Mouse (Mus musculus): ENCODE results near the gene Slc35f1. TPM values are rescaled to one million over a fixed set of nuclear protein-coding genes. Genes with fewer than 3 reads are reported as not detected.

The Slc35f1 gene
- total RNA-seq, 2 experiments from 2014 or later = 3.3 to 4.1 TPM

DNA sequence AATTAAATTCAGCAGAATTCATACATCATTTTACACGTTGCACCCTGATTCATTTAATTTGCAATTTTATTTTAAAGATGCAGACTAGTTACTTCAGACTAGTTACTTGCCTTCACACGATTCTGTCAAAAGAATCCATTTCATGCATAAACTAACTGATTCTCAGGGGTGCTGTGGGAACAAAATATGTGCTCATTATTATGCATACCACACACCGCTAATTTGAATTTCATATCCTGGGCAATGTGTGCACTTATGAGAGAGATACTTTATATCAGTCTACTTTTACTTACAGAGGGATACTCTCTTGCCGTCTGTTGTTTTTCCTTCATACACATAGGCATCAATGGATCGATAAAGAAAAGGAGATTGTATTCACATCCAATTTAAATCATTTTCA lies 228.4 kb downstream of the Slc35f1 start:
- DNase-seq (ENCODE audit: low spot score in 2 of 2) = no peak

DNA sequence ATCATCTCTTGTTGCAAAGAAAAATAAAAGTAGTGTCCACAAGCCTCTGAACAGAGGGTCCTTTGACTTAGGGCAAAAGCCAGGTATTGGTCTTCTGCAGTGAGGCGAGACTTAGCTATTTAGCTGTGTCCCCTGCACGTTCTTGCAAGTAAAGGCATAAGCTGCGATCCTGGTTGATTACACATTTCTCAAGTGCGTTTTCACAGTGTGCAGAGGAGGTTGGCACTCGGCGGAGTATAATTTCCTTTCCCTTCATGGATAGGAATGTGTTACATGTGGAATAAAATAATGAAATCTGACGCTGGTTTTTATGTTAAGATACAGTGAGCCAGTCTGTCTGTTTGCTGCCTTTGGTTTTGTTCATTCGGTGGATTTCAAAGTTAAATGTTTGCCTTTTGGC lies 232.8 kb downstream of the Slc35f1 start:
- DNase-seq (ENCODE audit: low spot score in 2 of 2) = no peak

DNA sequence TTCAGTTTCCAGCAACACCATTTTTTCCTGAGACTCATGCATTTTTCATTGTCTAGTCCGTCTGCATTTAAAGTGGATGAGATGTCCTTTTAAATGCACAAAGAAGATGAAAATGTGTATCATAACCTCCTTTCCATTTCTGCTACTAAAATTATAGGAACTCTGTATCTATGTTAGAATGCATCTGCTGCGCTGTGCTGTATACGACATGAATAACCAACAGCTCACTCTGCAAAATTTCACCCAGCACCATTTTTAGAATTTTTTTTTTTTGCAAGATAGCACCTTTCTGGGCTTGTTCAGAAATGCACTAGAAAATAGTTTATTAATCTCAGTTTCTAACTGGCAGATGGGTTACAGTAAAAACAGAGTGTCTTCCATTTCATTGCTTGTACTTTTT lies 236.0 kb downstream of the Slc35f1 start:
- DNase-seq (ENCODE audit: low spot score in 2 of 2) = no peak

DNA sequence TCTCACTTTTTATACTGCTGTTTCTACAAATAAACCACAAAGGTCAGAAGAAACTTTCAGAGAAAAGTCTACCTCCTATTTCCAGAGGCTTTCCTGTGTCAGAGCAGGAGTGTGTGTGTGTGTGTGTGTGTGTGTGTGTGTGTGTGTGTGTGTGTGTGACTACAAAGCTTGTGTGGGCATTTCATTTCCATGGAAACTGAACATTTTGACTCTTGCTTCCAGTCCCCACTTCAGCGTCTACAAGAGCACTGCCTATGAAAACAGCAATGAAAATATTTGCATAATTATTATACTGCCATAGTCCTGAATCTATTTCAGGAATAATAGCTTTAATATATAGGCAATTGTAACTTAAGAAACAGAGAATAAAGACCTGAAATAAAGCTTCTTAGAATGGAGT lies 241.8 kb downstream of the Slc35f1 start:
- no peak for DNase-seq (ENCODE audit: low spot score in 2 of 2)

DNA sequence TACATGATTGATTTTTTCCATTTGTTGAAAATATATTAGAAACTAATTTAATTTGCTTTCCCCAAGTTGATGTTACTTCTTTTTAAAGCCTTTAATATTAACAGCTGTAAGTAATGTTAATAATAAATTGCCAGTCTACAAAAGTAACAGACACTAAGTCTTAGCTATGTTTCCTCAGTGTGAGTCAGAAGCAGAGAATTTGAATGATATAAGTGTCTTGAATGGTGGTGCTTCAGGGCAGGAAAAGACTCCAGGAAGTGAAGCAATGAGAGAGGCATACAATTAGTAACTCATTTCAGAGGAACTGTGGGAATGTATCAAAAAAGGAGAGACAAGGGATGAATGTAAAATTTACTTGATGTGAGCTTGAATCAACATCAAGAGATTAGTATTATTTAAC lies 244.3 kb downstream of the Slc35f1 start:
- DNase-seq (ENCODE audit: low spot score in 2 of 2) = no peak

DNA sequence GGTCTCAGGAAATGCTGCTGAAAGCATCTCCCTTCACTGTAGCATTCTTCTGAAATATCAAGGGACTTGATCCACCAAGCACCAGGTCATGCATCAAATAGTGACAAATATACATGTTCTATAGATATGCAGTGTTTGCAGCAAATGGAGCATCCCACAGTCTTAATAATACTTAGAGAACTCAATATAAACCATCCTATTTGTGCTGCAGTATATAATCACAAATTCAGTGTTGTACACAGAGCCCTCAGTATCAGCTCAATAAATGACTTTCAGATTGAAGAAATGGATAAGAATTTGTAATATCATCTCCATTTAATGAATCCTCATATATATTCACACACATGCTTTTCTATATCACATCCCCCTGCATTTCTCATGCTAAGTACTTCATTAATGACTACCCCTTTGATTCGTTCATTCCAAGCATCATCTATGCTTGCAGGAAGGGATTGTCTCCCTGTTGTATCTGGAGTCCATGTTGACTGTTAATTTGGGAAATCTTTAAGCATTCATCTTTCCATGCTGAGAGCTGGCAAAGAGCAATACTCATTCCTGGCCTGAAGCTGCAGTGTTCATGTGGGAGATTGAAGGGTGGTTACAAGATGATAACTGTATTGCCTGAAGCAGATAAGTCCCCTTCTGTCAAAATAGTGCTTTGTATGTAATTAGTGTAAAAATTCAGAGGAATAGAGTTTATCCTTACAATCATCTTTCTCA lies 249.9 kb downstream of the Slc35f1 start:
- DNase-seq (ENCODE audit: low spot score in 2 of 2) = no peak

DNA sequence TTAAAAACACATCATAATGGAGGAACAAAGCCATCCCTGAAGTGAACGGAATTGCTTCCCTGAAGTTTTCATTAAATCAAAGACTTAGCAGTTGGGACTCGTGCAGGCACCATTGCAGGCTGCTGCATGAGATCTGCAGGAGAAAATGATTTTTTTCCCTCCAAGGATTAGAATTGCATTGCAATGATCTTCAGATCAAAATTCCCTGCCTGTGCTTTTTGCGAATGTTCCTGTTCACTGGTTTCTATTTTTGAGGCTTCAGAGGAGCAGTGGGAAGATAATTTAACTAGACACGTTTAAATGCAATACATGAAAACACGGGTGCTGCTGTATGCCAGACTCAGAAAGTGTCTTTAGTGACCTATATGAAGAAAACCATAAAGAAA lies 250.5 kb downstream of the Slc35f1 start:
- DNase-seq (ENCODE audit: low spot score in 2 of 2) = no peak

GRCm38 (mm10) chr10:52952581-52952980 lies 262.2 kb downstream of the Slc35f1 start:
- DNase-seq (ENCODE audit: low spot score in 2 of 2) = no peak

DNA sequence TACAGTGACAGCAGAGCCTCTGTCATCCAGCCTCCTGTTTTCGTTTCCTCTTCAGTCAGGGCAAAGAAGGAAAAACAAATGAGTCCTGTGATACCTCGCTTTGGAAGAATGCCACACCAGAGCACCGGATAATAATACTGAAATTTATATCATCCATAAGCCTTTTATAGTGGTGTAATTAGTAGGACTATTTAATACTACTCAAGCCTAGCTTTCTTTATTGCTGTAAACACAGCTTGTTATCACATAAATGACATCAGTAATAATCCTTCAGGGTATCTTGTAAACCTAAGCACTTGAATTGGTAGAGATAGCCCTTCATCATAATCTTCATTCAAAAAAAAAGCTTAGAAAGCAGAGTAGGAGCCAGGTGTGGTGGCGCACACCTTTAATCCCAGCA lies 266.4 kb downstream of the Slc35f1 start:
- DNase-seq (ENCODE audit: low spot score in 2 of 2) = no peak

GRCm38 (mm10) chr10:52979251-52979650 lies 288.9 kb downstream of the Slc35f1 start:
- DNase-seq (ENCODE audit: low spot score in 2 of 2) = no peak

DNA sequence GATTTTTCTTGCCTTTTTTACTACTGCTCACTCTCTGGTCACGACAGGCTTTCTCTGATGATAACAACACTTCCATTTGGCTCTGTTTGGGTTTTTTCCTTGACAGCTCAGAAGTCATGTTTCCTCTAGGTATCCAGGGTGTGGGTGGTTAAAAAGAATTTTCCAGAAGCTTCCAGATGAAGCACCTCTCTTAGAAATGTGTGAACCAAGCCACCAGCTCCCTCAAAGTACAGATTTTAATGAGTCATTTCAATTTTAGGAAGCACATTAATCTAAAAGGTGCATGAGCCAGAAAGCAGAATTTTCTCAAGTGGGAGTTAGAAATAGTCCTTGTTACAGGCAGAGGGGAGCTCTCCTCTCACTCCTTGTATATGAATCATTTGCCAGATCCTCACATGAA lies 292.5 kb downstream of the Slc35f1 start:
- no peak for DNase-seq (ENCODE audit: low spot score in 2 of 2)

- DNase-seq (ENCODE audit: low spot score in 2 of 2) = no peak
Measured at GRCm38 (mm10) chr10:52992246-52992645, 301.9 kb downstream of the Slc35f1 start.

DNA sequence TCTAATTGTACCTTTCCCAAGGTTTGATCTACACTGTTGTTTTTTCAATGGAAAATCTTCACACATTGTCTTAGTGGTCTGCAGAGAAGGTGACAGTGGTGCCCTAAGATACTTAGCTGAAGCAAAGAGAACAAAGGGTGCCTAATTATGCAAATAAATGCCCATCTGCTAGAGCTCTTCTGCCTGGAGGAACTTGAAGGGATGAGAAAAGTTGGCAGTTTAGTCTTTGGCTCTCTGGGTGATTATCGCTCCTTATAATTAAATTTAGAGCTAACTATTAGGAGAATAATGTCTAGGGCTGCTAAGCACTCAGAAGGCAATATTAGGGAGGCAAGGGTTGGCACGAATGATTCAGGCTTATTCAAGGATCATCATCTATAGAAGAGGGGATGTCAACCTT lies 306.6 kb downstream of the Slc35f1 start:
- no peak for DNase-seq (ENCODE audit: low spot score in 2 of 2)

DNA sequence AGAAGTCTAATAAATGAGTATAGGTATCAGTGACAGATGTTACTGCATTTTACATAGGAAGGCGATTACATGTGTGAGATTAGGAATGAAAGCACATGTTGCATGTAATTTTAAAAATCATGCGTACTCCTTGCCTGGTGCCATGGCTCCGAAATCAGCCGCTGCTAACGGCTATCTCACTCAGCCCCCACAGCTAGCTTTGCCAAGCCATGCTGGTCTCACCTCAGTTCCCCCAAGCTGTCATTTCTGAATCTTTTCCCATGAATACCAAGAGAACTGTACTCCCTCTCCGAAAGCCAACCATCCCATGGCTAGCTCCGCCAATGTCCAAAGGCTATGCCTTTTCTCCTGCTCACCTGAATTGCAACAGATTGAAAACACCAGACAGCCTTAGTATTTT lies 310.8 kb downstream of the Slc35f1 start:
- no peak for DNase-seq (ENCODE audit: low spot score in 2 of 2)

- no peak for DNase-seq (ENCODE audit: low spot score in 2 of 2)
Measured at GRCm38 (mm10) chr10:53006229-53007190, 316.2 kb downstream of the Slc35f1 start.

DNA sequence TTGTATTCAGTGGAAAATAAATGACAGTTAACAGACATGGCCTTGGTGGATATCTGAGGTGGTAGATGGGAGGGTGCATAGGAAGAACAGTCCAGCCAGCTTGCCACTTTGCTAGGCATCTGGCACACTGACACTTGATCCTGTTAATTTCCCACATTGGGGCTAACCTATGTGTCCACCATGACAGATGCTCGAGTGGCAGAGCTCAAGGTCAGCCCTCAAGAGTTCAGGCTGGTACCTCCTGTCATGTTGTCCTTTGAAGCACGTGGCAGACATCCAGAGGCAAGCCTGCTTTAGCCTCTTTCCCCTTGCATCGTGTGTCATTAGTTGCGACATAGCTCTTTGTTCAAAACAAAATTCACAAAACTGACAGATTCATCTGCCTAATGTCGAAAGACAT lies 323.5 kb downstream of the Slc35f1 start:
- peak in 1 of 2 experiments; percentile 3 for DNase-seq (ENCODE audit: low spot score in 2 of 2)

DNA sequence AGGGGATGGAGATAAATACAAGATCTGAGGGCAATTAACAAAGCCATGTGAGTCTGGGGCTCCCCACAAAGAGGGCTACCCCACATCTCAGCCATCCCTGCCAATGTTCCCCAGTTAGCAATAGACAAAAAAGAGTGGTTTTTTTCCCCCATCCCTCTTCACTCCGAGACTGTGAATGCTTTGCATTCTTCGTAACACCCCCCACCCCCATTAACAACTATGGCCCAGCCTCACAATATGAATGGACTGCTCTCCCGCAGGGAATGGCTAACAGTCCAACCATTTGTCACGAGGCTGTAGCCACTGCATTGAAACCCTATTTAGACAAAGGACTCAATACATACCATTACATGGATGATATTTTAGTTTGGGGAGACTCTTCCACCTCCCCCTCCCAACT lies 338.1 kb downstream of the Slc35f1 start:
- no peak for DNase-seq (ENCODE audit: low spot score in 2 of 2)

DNA sequence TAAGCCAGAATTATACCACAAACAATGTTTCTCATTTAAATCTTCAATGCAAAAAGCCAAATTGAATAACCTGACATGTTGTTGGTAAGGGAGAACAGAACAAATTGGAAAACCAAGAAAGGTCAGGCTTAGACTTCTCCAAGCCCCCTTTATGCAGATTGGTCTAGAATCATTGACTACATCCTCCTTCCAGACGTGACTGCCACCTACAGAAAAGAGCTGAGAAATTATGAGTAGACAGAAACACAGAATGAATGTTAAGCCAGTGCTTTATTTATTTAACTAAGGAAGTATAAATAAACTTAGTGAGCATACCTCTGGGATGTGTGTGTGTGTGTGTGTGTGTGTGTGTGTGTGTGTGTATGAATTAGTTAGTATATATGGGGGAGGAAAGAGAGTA lies 344.9 kb downstream of the Slc35f1 start:
- DNase-seq (ENCODE audit: low spot score in 2 of 2) = no peak

DNA sequence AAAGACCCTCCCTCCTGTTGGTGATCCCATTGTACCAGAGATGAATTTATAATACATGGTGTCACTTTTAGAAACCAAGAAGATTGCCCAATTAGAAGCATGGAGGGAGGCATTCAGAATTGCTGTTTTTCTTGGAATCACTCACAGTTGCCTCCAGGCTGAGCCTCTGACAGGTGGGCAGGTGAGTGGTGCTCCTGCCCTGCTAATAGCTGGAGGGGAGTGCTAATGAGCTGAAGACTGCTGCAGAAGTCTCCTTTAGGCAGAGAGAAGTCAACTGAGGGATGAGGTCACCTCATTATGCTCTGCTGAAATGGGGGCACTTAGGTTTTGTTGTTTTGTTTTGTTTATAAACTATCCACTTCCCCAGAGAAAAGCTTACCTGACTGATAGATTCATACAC lies 355.6 kb downstream of the Slc35f1 start:
- DNase-seq (ENCODE audit: low spot score in 2 of 2) = no peak

- DNase-seq (ENCODE audit: low spot score in 2 of 2) = no peak
Measured at GRCm38 (mm10) chr10:53052521-53052920, 362.2 kb downstream of the Slc35f1 start.

DNA sequence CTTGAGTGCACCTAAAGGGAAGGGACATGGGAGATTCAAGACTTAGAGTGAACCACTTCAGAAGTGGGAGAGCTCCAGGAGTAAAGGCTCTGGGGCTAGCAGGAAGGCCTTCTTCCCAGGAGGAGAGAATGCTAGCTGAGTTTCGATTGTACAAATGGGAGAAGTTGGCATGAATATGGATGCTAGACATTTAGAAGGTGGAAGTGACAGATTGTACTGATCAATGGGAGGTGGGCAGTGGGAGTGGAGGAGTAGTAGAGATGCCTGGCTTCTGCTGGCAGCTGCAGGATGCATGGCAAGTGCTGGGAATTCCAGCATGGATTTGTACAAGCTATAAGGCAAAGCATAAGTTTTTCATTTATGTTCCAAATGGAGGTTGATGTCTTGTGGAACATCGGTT lies 370.4 kb downstream of the Slc35f1 start:
- DNase-seq (ENCODE audit: low spot score in 2 of 2) = no peak

- no peak for DNase-seq (ENCODE audit: low spot score in 2 of 2)
Measured at GRCm38 (mm10) chr10:53062741-53063140, 372.4 kb downstream of the Slc35f1 start.

Data from adrenal gland, postnatal 4 days (tissue).